Mouse (Mus musculus): ENCODE data around the gene B3galt2.

Gene B3galt2

GRCm38 (mm10) chr1:143702741-143703262 is 62.3 kb downstream of the B3galt2 start, which contains the start of gene Cdc73:
Gene Cdc73, minus strand, starts transcription at chr1:143702893.
- CTCF ChIA-PET, result interaction anchor here (0.8 kb wide), 1 partner anchor 35 kb away, joined by 3 read pairs; no protein-coding TSS in a partner anchor

Data from spleen, embryonic (tissue).